Mouse (Mus musculus): ENCODE data around the gene Nrap. TPM values are rescaled to one million over a fixed set of nuclear protein-coding genes. Genes with fewer than 3 reads are reported as not detected.

Nrap gene
- polyA plus RNA-seq (2012; ENCODE audit: low replicate concordance) = 0.03 and 0.09 TPM in 2 replicates

DNA sequence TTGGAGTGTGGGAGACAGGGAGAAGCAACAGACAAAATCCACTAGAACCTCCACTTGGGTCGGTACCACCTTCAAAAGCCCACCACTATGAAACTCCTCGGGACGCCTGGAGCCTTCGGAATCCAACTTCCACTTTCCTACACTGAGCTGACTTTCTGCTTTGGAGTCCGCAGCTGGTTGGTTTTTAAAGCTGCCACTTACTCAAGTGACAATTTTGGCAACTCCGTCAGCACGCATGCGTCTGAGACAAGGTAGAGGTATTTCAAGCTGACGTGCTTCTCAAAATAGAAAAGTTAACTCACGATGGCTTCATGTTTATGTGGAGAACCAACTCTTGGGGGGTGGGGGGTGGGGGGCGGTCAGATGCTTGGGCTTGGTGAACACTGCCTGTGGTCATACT, at the start of gene Nrap:
TSS of gene Nrap (minus strand) at position 159 of the 400 bp plus-strand sequence.

GRCm38 (mm10) chr19:56396669-56397621, 7.1 kb upstream of the Nrap start, which contains the start of gene Casp7:
TSS of gene Casp7 (plus strand) at chr19:56397129.

DNA sequence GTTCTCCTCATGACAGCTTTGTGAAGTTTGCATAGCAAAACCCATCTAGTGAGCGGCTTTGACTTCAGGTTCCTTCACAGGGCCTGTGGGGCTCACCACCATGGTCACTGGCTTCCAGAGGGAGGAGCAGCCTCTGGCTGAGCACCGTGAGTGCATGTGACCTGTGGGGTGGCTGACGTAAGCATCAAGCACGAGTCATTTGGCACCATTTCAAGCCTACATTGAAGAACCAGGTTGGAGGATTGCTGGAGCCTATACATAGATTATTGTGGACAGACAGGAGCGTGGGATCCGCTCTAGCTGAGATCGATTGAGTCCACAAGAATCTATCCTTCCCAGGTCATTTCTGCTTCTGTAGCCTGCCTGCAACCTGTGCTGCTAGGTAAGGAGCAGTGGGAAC, 103.0 kb downstream of the Nrap start, which contains the start of gene Habp2:
TSS of gene Habp2 (plus strand) at position 272 of the 400 bp plus-strand sequence.

Other genes with a start within 250 kb of the Nrap start
- not detected in 2 replicates for gene Habp2, start 102.9 kb downstream of the Nrap start, polyA plus RNA-seq (2012; ENCODE audit: low replicate concordance)
- gene Casp7, start 7.1 kb upstream of the Nrap start, polyA plus RNA-seq (2012; ENCODE audit: low replicate concordance) = 4.1 and 8.2 TPM in 2 replicates
- gene Plekhs1, start 71.6 kb upstream of the Nrap start, polyA plus RNA-seq (2012; ENCODE audit: low replicate concordance) = 0.09 TPM in 1 of 2 replicates, not detected in the other
- 0.22 and 1.7 TPM in 2 replicates for gene Dclre1a, start 158.2 kb upstream of the Nrap start, polyA plus RNA-seq (2012; ENCODE audit: low replicate concordance)
- gene Nhlrc2, start 158.2 kb upstream of the Nrap start, polyA plus RNA-seq (2012; ENCODE audit: low replicate concordance) = 5.2 and 8.6 TPM in 2 replicates